Mouse (Mus musculus) myocyte (in vitro differentiated cells): Measurements from ENCODE around the gene Sdf2.

ENCODE experiments used
- CEBPB ChIP-seq: IDR thresholded peaks from 2 replicates; pipeline ENCODE4 v1.6.1; 2011; ENCODE audit warnings: mild to moderate bottlenecking, moderate library complexity; ENCODE audit not compliant: poor library complexity, insufficient read depth, severe bottlenecking
- E2F4 ChIP-seq: IDR thresholded peaks from one replicate; pipeline ENCODE4 v1.6.1; 2011; ENCODE audit warnings: mild to moderate bottlenecking, control low read depth, moderate library complexity; ENCODE audit not compliant: insufficient read depth
- MAX ChIP-seq: IDR thresholded peaks from one replicate; pipeline ENCODE4 v1.6.1; 2011; ENCODE audit warnings: low read depth, mild to moderate bottlenecking, control low read depth
- MYOD1 ChIP-seq, 3 experiments: IDR thresholded peaks; one replicate each; pipeline ENCODE4 v1.6.1; 2011; ENCODE audit warnings: control low read depth in 2 of 3, low read depth in 2 of 3, mild to moderate bottlenecking in 2 of 3, moderate library complexity in 1 of 3; ENCODE audit not compliant: insufficient read length in 2 of 3, control insufficient read depth in 1 of 3
- MYOG ChIP-seq, 3 experiments: IDR thresholded peaks; one replicate each; pipeline ENCODE4 v1.6.1; 2011; ENCODE audit warnings: control low read depth in 2 of 3, low read depth in 2 of 3, mild to moderate bottlenecking in 2 of 3; ENCODE audit not compliant: insufficient read length in 2 of 3, control insufficient read depth in 1 of 3, insufficient read depth in 1 of 3
- POLR2A ChIP-seq: IDR thresholded peaks from one replicate; pipeline ENCODE4 v1.6.1; 2011; ENCODE audit warnings: low read depth, mild to moderate bottlenecking, control low read depth, moderate library complexity; ENCODE audit not compliant: insufficient read length
- POLR2AphosphoS2 ChIP-seq: IDR thresholded peaks from one replicate; pipeline ENCODE4 v1.6.1; 2011; ENCODE audit warnings: low read depth, control low read depth; ENCODE audit not compliant: insufficient read length
- TCF12 ChIP-seq: IDR thresholded peaks from one replicate; pipeline ENCODE4 v1.6.1; 2011; ENCODE audit warnings: mild to moderate bottlenecking, control low read depth; ENCODE audit not compliant: poor library complexity, insufficient read depth, severe bottlenecking
- TCF3 ChIP-seq: IDR thresholded peaks from one replicate; pipeline ENCODE4 v1.6.1; 2011; ENCODE audit warnings: low read depth, control low read depth; ENCODE audit not compliant: insufficient read length
- USF1 ChIP-seq: IDR thresholded peaks from one replicate; pipeline ENCODE4 v1.6.1; 2011; ENCODE audit warnings: low read depth, mild to moderate bottlenecking, control low read depth, moderate library complexity

GRCm38 (mm10) chr11:78245627-78246317 lies at the start of gene Sdf2, which contains the start of gene Supt6:
- peak; percentile 98 for TF ChIP-seq POLR2A
- TF ChIP-seq MYOD1 (IDR thresholded peaks at IDR 0.05; ENCODE audit: control insufficient read depth in 1 of 3, insufficient read length in 2 of 3, low read depth in 2 of 3), result no peak
- no peak for TF ChIP-seq CEBPB
- TF ChIP-seq TCF12, result no peak
- no peak for TF ChIP-seq E2F4
- no peak for TF ChIP-seq MYOG (IDR thresholded peaks at IDR 0.05; ENCODE audit: control insufficient read depth in 1 of 3, insufficient read depth in 1 of 3, insufficient read length in 2 of 3, low read depth in 2 of 3)
- TF ChIP-seq POLR2AphosphoS2, result peak; percentile 97
- no peak for TF ChIP-seq MAX
- no peak for TF ChIP-seq USF1
- no peak for TF ChIP-seq TCF3
